Mouse (Mus musculus): Measurements from ENCODE around the gene Higd1b. TPM values are rescaled to one million over a fixed set of nuclear protein-coding genes. Genes with fewer than 3 reads are reported as not detected.

The Higd1b gene
- polyA plus RNA-seq, 1 experiment, result 0.56 TPM

Other genes starting within 250 kb of the Higd1b start
- 9.5 and 10.2 TPM in 2 replicates for gene Fzd2, start 231.5 kb upstream of the Higd1b start, polyA plus RNA-seq (2012; rRNA removed)
- gene Meioc, start 172.1 kb upstream of the Higd1b start, polyA plus RNA-seq (2012; rRNA removed), result not detected in 2 replicates
- gene Ccdc43, start 138.1 kb upstream of the Higd1b start, polyA plus RNA-seq (2012; rRNA removed), result 4.3 and 5.3 TPM in 2 replicates
- 2.3 and 3.6 TPM in 2 replicates for gene Adam11, start 74.4 kb upstream of the Higd1b start, polyA plus RNA-seq (2012; rRNA removed)
- 3.7 and 3.8 TPM in 2 replicates for gene Gjc1, start 16.1 kb upstream of the Higd1b start, polyA plus RNA-seq (2012; rRNA removed)
- gene Eftud2, start 45.1 kb downstream of the Higd1b start, polyA plus RNA-seq (2012; rRNA removed), result 73.3 and 73.9 TPM in 2 replicates
- gene Ccdc103, start 45.4 kb downstream of the Higd1b start, polyA plus RNA-seq (2012; rRNA removed), result 0.07 TPM in 1 of 2 replicates, not detected in the other
- gene Fam187a, start 49.3 kb downstream of the Higd1b start, polyA plus RNA-seq (2012; rRNA removed), result not detected in 2 replicates
- gene Gfap, start 65.1 kb downstream of the Higd1b start, polyA plus RNA-seq (2012; rRNA removed), result 0.91 and 1.0 TPM in 2 replicates
- 9.2 and 10.8 TPM in 2 replicates for gene Kif18b, start 89.3 kb downstream of the Higd1b start, polyA plus RNA-seq (2012; rRNA removed)
- gene C1ql1, start 110.8 kb downstream of the Higd1b start, polyA plus RNA-seq (2012; rRNA removed), result 0.47 and 0.52 TPM in 2 replicates
- 50.0 and 70.7 TPM in 2 replicates for gene Nmt1, start 192.3 kb downstream of the Higd1b start, polyA plus RNA-seq (2012; rRNA removed)
- gene Dcakd, start 192.5 kb downstream of the Higd1b start, polyA plus RNA-seq (2012; rRNA removed), result 36.2 and 36.9 TPM in 2 replicates